Mouse (Mus musculus): Measurements from ENCODE around the gene Ssmem1. TPM values are rescaled to one million over a fixed set of nuclear protein-coding genes. Genes with fewer than 3 reads are reported as not detected.

Gene Ssmem1
- polyA plus RNA-seq, 1 experiment from 2014 or later, result 0.21 TPM

DNA sequence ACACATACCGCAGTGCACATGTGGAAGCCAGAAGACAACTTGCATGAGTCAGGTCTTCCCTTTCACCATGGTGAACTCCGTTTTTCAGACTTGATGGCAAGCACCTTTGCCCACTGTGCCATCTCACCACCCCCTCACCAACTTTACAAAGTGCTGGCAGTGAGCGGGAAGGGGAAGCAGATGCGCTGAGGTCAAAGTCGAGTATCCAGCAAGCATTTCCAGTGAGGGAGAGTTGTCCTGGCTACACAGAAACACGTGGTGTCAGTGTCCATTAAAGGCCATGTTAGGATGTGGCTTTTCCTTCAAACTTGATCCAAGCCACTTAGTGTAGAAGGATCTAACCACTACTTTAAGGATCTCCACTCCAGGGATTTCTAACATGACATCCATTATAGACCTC lies 31.9 kb upstream of the Ssmem1 start:
- Histone ChIP-seq H3K27ac (no peak overlapping the region), H3K9me3 (replicated peaks) (no peaks in the 10 kb centered on the region), H3K4me2 (replicated peaks) (no peak overlapping the region), H3K36me3 (peaks cover 23% of the 10 kb centered on the region), H3K9ac (no peak overlapping the region), H3K4me1 (no peaks in the 10 kb centered on the region), H3K4me3 (no peak overlapping the region), H3K27me3 (no peaks in the 10 kb centered on the region)
- ATAC-seq (ENCODE audit: low FRiP score), result no peak
- WGBS, result 89% methylated on average over 6 of the region's 6 CpGs

GRCm38 (mm10) chr6:30479418-30479817 lies 30.2 kb upstream of the Ssmem1 start:
- Histone ChIP-seq H3K9ac (no peak overlapping the region), H3K27me3 (no peaks in the 10 kb centered on the region), H3K4me1 (no peaks in the 10 kb centered on the region), H3K27ac (no peak overlapping the region), H3K4me3 (no peak overlapping the region), H3K4me2 (replicated peaks) (no peak overlapping the region), H3K9me3 (replicated peaks) (no peaks in the 10 kb centered on the region), H3K36me3 (peaks cover 36% of the 10 kb centered on the region)
- 94% methylated on average over 3 of the region's 3 CpGs for WGBS
- ATAC-seq (ENCODE audit: low FRiP score), result no peak

GRCm38 (mm10) chr6:30482908-30483307 lies 26.7 kb upstream of the Ssmem1 start:
- no peak overlapping the region for H3K9ac ChIP-seq
- H3K27me3 ChIP-seq, result no peaks in the 10 kb centered on the region
- H3K4me3 ChIP-seq, result no peak overlapping the region
- peaks cover 66% of the 10 kb centered on the region for H3K36me3 ChIP-seq
- no peaks in the 10 kb centered on the region for H3K9me3 ChIP-seq (replicated peaks)
- no peak overlapping the region for H3K27ac ChIP-seq
- H3K4me2 ChIP-seq (replicated peaks), result no peak overlapping the region
- no peak for ATAC-seq (ENCODE audit: low FRiP score)
- WGBS, result 85% methylated on average over 2 of the region's 2 CpGs
- no peaks in the 10 kb centered on the region for H3K4me1 ChIP-seq

GRCm38 (mm10) chr6:30486504-30486903 lies 23.1 kb upstream of the Ssmem1 start:
- H3K9me3 ChIP-seq (replicated peaks), result no peaks in the 10 kb centered on the region
- no peak for ATAC-seq (ENCODE audit: low FRiP score)
- no peak overlapping the region for H3K4me2 ChIP-seq (replicated peaks)
- no peak overlapping the region for H3K9ac ChIP-seq
- H3K4me1 ChIP-seq, result no peaks in the 10 kb centered on the region
- no peaks in the 10 kb centered on the region for H3K27me3 ChIP-seq
- no peak overlapping the region for H3K27ac ChIP-seq
- WGBS, result 92% methylated on average over 6 of the region's 6 CpGs
- H3K36me3 ChIP-seq, result peaks cover 68% of the 10 kb centered on the region
- no peak overlapping the region for H3K4me3 ChIP-seq

DNA sequence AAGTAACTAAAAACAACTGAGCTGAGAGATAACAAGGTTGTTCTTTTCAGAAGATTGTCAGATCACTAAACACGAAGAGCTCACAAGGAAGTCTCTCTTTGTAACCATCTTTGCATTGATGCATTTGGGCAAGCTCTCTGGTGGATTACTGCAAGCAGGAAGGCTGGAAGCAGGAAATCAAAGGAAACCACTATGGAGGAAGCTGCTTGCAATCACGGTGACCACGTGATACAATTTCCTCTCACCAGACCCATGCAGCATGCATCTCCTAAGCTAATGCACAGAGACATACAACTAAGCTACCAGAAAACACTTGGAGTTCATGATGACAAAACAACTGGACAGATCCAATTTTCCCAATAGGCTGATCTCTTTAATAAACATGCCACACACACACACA lies 10.6 kb upstream of the Ssmem1 start:
- H3K9me3 ChIP-seq (replicated peaks), result no peaks in the 10 kb centered on the region
- H3K4me2 ChIP-seq (replicated peaks), result no peak overlapping the region
- WGBS, result 93% methylated on average over 3 of the region's 3 CpGs
- H3K4me1 ChIP-seq, result no peaks in the 10 kb centered on the region
- H3K9ac ChIP-seq, result no peak overlapping the region
- H3K27me3 ChIP-seq, result no peaks in the 10 kb centered on the region
- peaks cover 53% of the 10 kb centered on the region for H3K36me3 ChIP-seq
- no peak overlapping the region for H3K27ac ChIP-seq
- no peak for ATAC-seq (ENCODE audit: low FRiP score)
- H3K4me3 ChIP-seq, result no peak overlapping the region

GRCm38 (mm10) chr6:30508824-30509223 lies 825 bp upstream of the Ssmem1 start:
- H3K9ac ChIP-seq, result peak overlapping the region; percentile 68
- H3K27ac ChIP-seq, result peak overlapping the region; percentile 96
- peaks cover 6% of the 10 kb centered on the region for H3K4me1 ChIP-seq
- no peak for ATAC-seq (ENCODE audit: low FRiP score)
- H3K9me3 ChIP-seq (replicated peaks), result no peaks in the 10 kb centered on the region
- no peaks in the 10 kb centered on the region for H3K27me3 ChIP-seq
- peaks cover 17% of the 10 kb centered on the region for H3K36me3 ChIP-seq
- peak overlapping the region; percentile 75 for H3K4me2 ChIP-seq (replicated peaks)
- peak overlapping the region; percentile 56 for H3K4me3 ChIP-seq
- 5% methylated on average over 2 of the region's 2 CpGs for WGBS

- Histone ChIP-seq H3K4me3 (peak overlapping the region; percentile 56; the same call in 1 of the 2 replicates), H3K36me3 (peaks cover 6% of the 10 kb centered on the region; the same call in 1 of the 2 replicates), H3K9me3 (replicated peaks) (no peaks in the 10 kb centered on the region), H3K9ac (peak overlapping the region; percentile 68; the same call in 1 of the 2 replicates), H3K4me2 (replicated peaks) (peak overlapping the region; percentile 75), H3K27me3 (no peaks in the 10 kb centered on the region), H3K4me1 (peaks cover 6% of the 10 kb centered on the region), H3K27ac (peak overlapping the region; percentile 96)
- 59% methylated on average over 5 of the region's 5 CpGs for WGBS
- ATAC-seq (ENCODE audit: low FRiP score), result peak; percentile 33
Measured at GRCm38 (mm10) chr6:30510291-30510690, 642 bp downstream of the Ssmem1 start.

DNA sequence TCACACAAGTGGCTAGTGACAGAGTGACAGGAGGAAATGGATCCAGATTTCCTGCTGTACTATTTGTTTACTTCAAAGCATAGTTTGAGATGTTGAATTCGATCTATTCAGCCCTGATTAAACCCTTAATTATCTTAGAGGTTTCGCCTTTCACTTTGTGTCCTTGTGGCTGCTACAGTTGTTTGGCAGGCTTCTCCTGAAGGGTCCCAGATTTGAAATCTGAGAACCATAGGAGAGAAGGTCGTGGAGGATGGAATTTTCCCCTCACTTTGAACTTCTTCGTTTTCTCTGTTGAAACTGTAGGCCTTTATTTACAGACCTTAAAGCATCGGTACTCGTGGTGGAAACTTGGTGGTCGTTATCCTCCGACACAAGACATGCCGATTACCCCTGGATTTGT lies 4.6 kb downstream of the Ssmem1 start:
- Histone ChIP-seq H3K27ac (0 out of 2 replicates have a peak overlapping the region, but pooled peaks have one; percentile 36), H3K4me2 (replicated peaks) (no peak overlapping the region), H3K9ac (no peak overlapping the region), H3K4me3 (no peak overlapping the region), H3K27me3 (no peaks in the 10 kb centered on the region), H3K36me3 (no peaks in the 10 kb centered on the region), H3K4me1 (peaks cover 6% of the 10 kb centered on the region), H3K9me3 (replicated peaks) (no peaks in the 10 kb centered on the region)
- 32% methylated on average over 9 of the region's 9 CpGs for WGBS
- ATAC-seq (ENCODE audit: low FRiP score), result no peak

GRCm38 (mm10) chr6:30520400-30520799 lies 10.8 kb downstream of the Ssmem1 start:
- Histone ChIP-seq H3K9me3 (replicated peaks) (no peaks in the 10 kb centered on the region), H3K27me3 (no peaks in the 10 kb centered on the region), H3K4me3 (no peak overlapping the region), H3K4me2 (replicated peaks) (no peak overlapping the region), H3K36me3 (no peaks in the 10 kb centered on the region), H3K4me1 (peaks cover 5% of the 10 kb centered on the region), H3K9ac (no peak overlapping the region), H3K27ac (no peak overlapping the region)
- WGBS, result 64% methylated on average over 11 of the region's 11 CpGs
- no peak for ATAC-seq (ENCODE audit: low FRiP score)

GRCm38 (mm10) chr6:30525456-30526332 lies 16.0 kb downstream of the Ssmem1 start:
- H3K27ac ChIP-seq, result peak overlapping the region; percentile 89
- ATAC-seq (ENCODE audit: low FRiP score), result no peak
- no peak overlapping the region for H3K9ac ChIP-seq
- no peaks in the 10 kb centered on the region for H3K9me3 ChIP-seq (replicated peaks)
- H3K4me2 ChIP-seq (replicated peaks), result no peak overlapping the region
- H3K36me3 ChIP-seq, result no peaks in the 10 kb centered on the region
- WGBS, result 49% methylated on average over 7 of the region's 7 CpGs
- H3K4me3 ChIP-seq, result no peak overlapping the region
- peaks cover 29% of the 10 kb centered on the region for H3K4me1 ChIP-seq
- no peaks in the 10 kb centered on the region for H3K27me3 ChIP-seq

DNA sequence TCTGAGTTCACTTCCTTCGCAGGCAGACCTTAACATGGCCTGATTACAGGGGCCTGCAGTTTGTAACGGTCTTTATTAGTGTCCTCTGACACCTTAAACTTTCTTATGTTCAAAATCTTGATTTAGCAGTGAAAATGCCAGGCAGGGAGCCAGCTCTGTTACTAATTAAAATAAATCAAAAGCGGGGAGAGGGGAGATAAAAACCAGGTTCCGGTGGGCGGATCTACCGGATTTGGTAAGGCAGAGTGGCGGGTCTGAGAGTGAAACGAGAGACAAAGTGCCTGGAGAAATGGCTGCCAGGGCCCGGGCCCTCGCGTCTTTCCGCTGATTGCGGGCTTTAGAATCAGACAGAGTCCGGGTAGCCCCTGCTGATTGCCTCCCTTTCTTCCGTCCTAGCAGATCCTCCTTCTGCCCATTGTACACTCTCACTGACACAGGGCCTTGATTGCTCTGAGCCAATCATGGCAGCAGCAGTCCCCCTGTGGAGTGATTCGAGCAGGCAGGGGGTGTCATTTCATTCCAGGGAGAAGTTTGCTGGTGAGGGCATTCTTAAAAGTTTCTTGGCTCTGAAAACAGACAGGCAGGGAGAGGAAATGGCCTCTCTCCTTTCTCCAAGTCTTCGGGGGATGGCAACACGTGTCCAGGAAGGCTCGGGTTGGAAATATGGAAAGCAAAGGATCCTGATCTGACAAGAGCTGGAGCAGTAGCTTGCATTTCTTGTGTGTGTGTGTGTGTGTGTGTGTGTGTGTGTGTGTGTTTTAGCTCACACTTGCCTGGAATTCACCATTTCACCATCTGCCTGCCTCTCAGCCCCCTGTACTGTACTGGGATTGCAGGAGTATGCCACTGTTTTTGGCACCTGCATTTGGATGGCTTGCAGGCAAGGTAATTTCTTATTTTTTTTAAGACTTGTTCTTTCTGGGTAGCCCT lies 17.2 kb downstream of the Ssmem1 start:
- Histone ChIP-seq H3K9me3 (replicated peaks) (no peaks in the 10 kb centered on the region), H3K36me3 (no peaks in the 10 kb centered on the region), H3K4me2 (replicated peaks) (peak overlapping the region; percentile 31), H3K27ac (peak overlapping the region; percentile 89), H3K4me1 (peaks cover 29% of the 10 kb centered on the region), H3K4me3 (peak overlapping the region; percentile 4; the same call in 1 of the 2 replicates), H3K9ac (peak overlapping the region; percentile 42; the same call in 1 of the 2 replicates), H3K27me3 (no peaks in the 10 kb centered on the region)
- WGBS, result 10% methylated on average over 19 of the region's 19 CpGs
- ATAC-seq (ENCODE audit: low FRiP score), result peak; percentile 78

DNA sequence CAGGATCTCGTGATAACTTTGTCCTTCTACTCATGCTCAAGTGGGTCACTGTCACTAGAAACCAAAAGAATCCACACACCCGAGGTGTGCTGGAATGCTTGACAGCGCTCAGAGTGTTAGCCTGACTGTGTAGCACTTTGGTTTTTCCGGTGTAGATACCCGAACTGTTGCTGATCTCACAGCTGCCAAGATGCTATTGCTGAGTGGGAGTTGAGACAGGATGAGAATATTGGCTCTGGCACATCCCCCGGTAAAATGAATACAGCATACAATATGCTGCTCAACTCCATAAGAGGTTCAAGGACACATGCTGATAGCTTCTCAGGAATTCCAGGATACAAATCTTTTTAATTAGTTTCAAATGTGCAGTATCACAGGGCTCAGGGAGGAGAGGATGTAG lies 19.2 kb downstream of the Ssmem1 start:
- no peaks in the 10 kb centered on the region for H3K36me3 ChIP-seq
- no peak overlapping the region for H3K9ac ChIP-seq
- H3K9me3 ChIP-seq (replicated peaks), result no peaks in the 10 kb centered on the region
- no peaks in the 10 kb centered on the region for H3K27me3 ChIP-seq
- 75% methylated on average over 6 of the region's 6 CpGs for WGBS
- H3K27ac ChIP-seq, result no peak overlapping the region
- no peak overlapping the region for H3K4me3 ChIP-seq
- peaks cover 29% of the 10 kb centered on the region for H3K4me1 ChIP-seq
- ATAC-seq (ENCODE audit: low FRiP score), result no peak
- no peak overlapping the region for H3K4me2 ChIP-seq (replicated peaks)
